Mouse (Mus musculus) bone marrow, adult 2 months (tissue): Measurements from ENCODE around the gene Mgat4a. TPM values are rescaled to one million over a fixed set of nuclear protein-coding genes. Genes with fewer than 3 reads are reported as not detected.

Source experiments
- H3K27ac ChIP-seq: fragments of 200-500 bp; 2 replicates; pipeline ENCODE4 v1.5.1; 2012; ENCODE audit warnings: low read depth, mild to moderate bottlenecking, control low read depth, inconsistent platforms, low read length; ENCODE audit not compliant: control insufficient read depth, poor library complexity, insufficient read depth
- H3K4me1 ChIP-seq: fragments of 200-500 bp; 2 replicates; pipeline ENCODE4 v1.6.1; 2011; ENCODE audit warnings: low read length; ENCODE audit not compliant: control insufficient read depth, insufficient read depth
- H3K4me3 ChIP-seq: fragments of 200-500 bp; replicated peaks from 2 replicates; pipeline ENCODE3; 2011; ENCODE audit warnings: mild to moderate bottlenecking, low read depth, low read length, control low read depth; ENCODE audit not compliant: control insufficient read depth
- CTCF ChIP-seq: fragments of 200-500 bp; IDR thresholded peaks from 2 replicates; pipeline ENCODE4 v1.5.1; 2011; ENCODE audit warnings: low read length, control low read depth; ENCODE audit not compliant: control insufficient read depth, insufficient read depth
- POLR2A ChIP-seq: fragments of 200-500 bp; IDR thresholded peaks from 2 replicates; pipeline ENCODE4 v1.6.1; 2011; ENCODE audit warnings: low read depth, mild to moderate bottlenecking, control low read depth, low read length, borderline replicate concordance; ENCODE audit not compliant: control insufficient read depth
- WGBS: fragments of 180-500 bp; shearing (Covaris S2); methylation state at CpG from one replicate; pipeline ENCODE4 v1.1.7; 2018; 5-methylcytosine and 5-hydroxymethylcytosine counted together
- polyA plus RNA-seq: library from polyadenylated mRNA; stranded (reverse); fragments of >200 nt; gene quantifications from 2 replicates; pipeline ENCODE4 v1.2.4, GENCODE M21; 2011; ENCODE audit warnings: low replicate concordance; ENCODE audit not compliant: missing spikeins, insufficient read depth, insufficient read length

The Mgat4a gene
- polyA plus RNA-seq, 1 experiment = 4.5 TPM

DNA sequence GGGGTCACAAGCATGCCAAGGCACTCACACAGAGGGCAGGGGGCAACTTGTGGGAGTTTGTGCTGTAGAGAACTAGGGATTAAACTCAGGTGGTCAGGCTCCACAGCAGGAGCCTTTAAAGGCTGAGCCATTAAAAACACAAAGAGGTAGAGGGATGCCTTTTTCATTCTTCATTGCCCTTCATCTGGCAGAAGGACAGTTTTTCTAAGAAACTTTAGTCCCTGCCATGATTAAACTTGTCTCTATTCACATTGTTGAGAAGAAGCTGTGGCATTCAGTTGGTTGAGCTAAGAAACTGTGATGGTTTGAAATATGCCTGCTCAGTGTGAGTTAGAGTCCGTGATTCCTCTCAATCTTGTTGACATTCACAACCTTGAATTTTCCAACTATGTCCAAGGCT lies 2.2 kb upstream of the Mgat4a start:
- WGBS = 83% methylated on average over 1 of the region's 1 CpGs
- Histone ChIP-seq H3K4me3 (no peak overlapping the region), H3K4me1 (peaks cover 6% of the 10 kb centered on the region), H3K27ac (no peak overlapping the region)
- TF ChIP-seq CTCF (no peak), POLR2A (no peak)

DNA sequence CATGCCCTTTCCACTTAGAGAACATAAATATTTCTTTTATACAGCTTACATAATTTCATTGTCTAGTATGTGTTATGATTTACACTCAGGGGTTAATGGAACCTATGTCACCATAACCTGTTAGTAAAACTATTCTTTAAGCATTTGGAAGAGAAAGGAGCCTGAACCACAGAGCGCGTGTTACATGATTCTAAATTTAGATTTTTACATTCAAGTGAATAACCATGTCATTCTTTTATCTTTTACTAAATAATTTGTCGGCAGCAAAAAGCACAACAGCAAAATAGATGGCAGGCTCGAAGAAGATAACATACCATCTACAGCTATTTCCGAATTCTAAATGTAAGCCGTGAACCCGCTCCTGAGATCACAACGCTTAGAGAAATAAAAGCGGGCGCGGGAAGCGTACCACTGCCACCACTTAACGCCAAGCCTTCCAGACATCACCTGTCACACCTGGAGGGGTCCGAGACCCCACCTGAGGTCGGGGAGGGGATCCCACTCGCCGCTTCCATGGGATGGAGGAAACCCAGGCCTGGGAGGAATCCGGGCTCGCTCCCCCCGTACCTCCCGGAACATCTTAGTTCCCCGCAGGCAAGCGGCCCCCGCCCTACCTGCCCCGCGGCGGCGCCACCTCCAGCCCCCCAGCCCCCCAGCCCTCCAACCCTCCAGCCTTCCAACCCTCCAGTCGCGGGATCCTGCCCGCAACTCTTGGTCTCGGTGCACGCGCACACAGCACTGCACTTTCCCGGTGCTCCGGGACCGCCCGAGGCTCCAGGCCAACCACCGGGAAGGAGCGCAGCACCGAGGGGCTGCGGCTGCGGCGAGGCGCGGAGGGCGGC lies 627 bp downstream of the Mgat4a start:
- H3K27ac ChIP-seq = peak overlapping the region; percentile 59; the same call in 1 of the 2 replicates
- H3K4me3 ChIP-seq = peak overlapping the region; percentile 86
- TF ChIP-seq CTCF = no peak
- no peak for TF ChIP-seq POLR2A
- 2% methylated on average over 40 of the region's 47 CpGs for WGBS
- H3K4me1 ChIP-seq = peaks cover 4% of the 10 kb centered on the region

DNA sequence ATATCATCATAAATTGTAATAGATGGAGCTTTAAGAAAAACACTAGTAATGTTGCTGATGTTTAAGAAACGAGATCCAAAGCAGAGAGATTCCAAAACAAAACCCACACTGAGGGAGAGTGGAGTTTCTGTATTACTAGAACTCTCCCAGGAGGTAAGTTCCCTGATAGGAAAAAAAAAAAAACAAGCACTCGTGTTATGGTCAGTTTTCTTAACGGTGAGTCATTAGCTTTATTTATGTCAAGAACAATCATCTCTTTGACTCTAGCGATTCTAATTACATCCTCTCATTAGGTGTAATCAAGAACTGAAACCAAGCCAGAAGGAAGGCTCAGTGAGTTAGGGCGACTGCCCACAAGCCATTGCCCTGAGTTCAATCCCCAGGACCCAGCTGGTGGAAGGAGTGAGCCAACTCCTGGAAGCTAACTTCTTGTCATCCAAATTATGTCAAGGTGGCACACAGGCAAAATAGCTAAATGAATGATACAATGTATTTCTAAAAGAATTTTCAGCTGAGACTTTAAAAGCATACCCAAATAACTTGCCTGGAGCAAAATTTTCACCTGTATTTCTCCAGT lies 6.2 kb downstream of the Mgat4a start:
- TF ChIP-seq CTCF = no peak
- TF ChIP-seq POLR2A = no peak
- Histone ChIP-seq H3K4me1 (no peaks in the 10 kb centered on the region; the same call in 1 of the 2 replicates), H3K27ac (no peak overlapping the region), H3K4me3 (no peak overlapping the region)
- WGBS = 57% methylated on average over 5 of the region's 5 CpGs

DNA sequence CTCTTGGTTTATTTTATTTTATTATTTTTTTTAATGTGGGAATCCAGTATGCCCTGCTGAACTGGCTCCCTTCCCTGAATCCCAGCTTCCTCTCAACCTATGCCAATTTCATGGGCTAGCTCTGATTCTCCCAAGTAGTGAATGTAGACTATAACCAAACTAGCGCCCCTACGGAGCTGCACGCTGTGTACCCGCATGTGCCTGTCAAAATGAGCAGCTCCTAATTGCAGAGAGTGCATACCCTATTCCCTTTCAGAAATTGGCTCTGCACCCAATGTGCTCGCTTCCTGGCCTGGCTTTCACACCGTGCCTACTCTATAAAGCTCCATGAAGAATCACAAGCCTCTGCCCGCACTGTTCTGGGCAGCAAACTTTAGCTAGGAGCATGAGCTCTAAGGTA lies 7.6 kb downstream of the Mgat4a start:
- TF ChIP-seq CTCF (no peak), POLR2A (no peak)
- WGBS = 94% methylated on average over 7 of the region's 7 CpGs
- Histone ChIP-seq H3K4me3 (no peak overlapping the region), H3K27ac (no peak overlapping the region), H3K4me1 (no peaks in the 10 kb centered on the region; the same call in 1 of the 2 replicates)

DNA sequence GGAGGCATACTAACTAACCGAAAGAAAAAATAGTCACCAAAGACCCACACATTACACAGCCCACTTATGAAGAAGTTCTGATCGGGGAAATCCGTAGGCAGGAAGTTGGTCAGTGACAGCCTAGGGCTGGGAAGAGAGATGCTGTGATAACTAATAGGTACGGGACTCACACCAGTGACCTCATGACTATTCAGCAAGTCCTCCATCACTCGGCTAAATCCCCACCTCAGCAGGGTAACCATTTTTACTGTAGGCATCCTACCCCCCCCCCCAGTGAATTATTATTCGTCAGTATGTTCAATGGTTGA lies 8.3 kb downstream of the Mgat4a start:
- WGBS = 55% methylated on average over 6 of the region's 6 CpGs
- Histone ChIP-seq H3K4me3 (no peak overlapping the region), H3K27ac (no peak overlapping the region), H3K4me1 (no peaks in the 10 kb centered on the region; the same call in 1 of the 2 replicates)
- TF ChIP-seq CTCF (no peak), POLR2A (no peak)

DNA sequence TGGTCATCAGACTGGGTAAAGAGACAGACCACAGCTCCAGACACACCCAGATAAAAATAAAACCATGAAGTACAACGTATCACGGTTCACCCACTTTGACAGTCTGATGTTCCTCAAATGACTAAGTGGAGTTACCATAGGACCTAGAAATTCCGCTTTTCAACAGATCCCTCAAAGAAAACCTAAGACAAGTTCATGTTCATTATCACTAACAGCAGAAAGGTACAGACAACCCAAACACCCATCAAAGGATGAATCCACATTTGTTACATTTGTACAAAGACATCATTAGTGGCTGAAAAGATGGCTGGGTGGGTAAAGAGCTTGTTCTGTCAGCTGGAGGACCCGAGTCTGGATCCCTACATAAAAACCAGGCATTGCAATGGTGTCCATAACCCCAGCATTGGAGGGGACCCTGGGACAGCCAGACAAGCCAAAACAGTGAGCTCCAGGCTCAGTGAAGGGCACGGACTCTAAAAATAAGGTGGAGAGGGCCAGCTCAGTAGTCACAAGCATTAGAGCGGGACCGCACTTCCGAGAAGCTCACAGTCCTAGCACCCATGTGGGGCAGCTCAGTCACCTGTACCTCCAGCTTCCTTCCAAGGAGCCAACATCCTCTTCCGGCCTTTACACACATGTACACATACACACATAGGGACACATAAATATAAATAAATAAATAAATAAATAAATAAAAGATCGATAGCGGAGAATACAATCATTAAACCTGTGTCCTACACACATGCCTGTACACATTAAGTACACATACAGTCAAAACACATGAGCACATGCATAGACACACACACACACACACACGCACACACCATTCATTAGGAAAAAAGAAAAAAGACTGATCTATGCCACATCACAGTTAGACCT lies 8.9 kb downstream of the Mgat4a start:
- TF ChIP-seq CTCF (no peak), POLR2A (no peak)
- 76% methylated on average over 12 of the region's 12 CpGs for WGBS
- H3K4me3 ChIP-seq = no peak overlapping the region
- peaks cover 1% of the 10 kb centered on the region; the same call in 1 of the 2 replicates for H3K4me1 ChIP-seq
- no peak overlapping the region for H3K27ac ChIP-seq

DNA sequence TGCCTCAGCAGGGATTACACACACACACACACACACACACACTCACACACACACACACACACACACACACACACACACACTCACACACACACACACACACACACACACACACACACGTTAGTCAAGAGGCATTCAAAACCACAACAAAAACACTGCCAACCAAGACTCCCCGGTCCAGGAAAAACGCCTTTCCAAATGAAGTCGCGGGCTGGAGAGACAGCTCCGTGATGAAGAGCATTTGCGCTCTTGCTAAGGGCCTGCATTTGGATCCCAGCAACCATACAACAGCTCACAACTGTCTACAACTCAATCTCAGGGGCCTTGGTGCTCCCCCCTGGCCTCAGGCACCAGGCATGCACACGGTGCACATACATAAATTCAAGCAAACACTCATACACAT lies 10.8 kb downstream of the Mgat4a start:
- Histone ChIP-seq H3K27ac (no peak overlapping the region), H3K4me1 (peaks cover 1% of the 10 kb centered on the region; the same call in 1 of the 2 replicates), H3K4me3 (no peak overlapping the region)
- TF ChIP-seq POLR2A (no peak), CTCF (no peak)
- 67% methylated on average over 8 of the region's 8 CpGs for WGBS

DNA sequence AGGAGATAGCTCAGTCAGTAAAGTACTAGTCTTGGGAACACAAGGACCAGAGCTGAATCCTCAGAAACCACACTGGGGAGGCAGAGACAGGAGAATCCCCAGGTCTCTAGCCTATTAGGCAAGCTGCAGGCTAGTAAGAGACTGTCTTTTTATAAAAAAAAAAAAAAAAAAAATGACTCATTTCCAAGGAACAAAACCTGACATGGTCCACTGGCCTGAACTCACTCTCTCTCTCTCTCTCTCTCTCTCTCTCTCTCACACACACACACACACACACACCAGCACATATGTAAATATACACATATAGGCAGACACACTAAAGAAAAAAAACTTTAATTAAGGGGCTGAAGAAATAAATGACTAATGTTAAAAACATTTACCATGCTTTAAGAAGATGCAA lies 14.6 kb downstream of the Mgat4a start:
- TF ChIP-seq CTCF (no peak), POLR2A (no peak)
- Histone ChIP-seq H3K4me1 (peaks cover 1% of the 10 kb centered on the region; the same call in 1 of the 2 replicates), H3K27ac (no peak overlapping the region), H3K4me3 (no peak overlapping the region)
